Comparison of ENCODE assay signal across 19 mouse cellular contexts in the genomic region with DNA sequence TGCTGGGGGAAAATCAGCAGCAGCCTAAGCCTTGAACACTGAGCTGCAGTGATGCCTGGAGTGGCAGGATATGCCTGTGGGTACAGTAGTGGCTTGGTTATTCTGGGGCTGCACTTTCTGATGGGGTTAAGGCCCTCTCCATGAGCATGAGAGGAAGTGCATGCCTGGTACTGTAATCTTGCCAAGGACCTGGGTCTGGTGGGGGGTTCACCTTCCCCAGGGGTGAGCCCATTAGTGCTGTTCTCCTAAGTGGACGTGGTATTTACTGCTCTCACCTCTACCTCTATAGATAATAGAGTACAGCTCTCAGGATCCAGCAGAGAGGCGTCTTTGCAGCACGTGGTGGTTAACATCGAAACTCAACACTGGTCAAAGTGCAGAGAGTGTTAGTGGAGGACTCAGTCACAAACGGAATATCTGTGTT. TPM values are rescaled to one million over a fixed set of nuclear protein-coding genes. Genes with fewer than 3 reads are reported as not detected.
A peak's percentile ranks its signal among the peaks of the same experiment; 100 is the strongest.
DNase-seq lines count a peak whose midpoint lies in the region; ATAC-seq and TF ChIP-seq lines count a peak whose summit lies in the region.
"Had no signal": no experiment of that assay in that cellular context is flagged by ENCODE, and none has a peak within 500 bp of the region (broad histone marks: within the 10 kb centered on the region; RNA-seq: fewer than 3 reads in every experiment).

No protein-coding gene starts in this region.

- no peak for TF ChIP-seq EP300 in MEL (IDR thresholded peaks at IDR 0.05; ENCODE audit: low read depth in 1 of 2, low read length in 2 of 2)

- ATAC-seq in kidney, embryonic 15.5 days (replicated peaks; ENCODE audit: low FRiP score), result 0 out of 2 replicates have a peak, but pooled peaks have one; percentile 12
- peak; percentile 70 for ATAC-seq in intestine, postnatal 0 days
- ATAC-seq in neutrophil, adult 5-6 weeks (ENCODE audit: extremely low read depth, insufficient number of reproducible peaks, low FRiP score, poor library complexity, severe bottlenecking), result peak; percentile 13; the same call in 1 of the 2 replicates
- no peak for ATAC-seq in erythroid progenitor cell, adult 5-6 weeks (replicated peaks; ENCODE audit: low FRiP score, poor library complexity, severe bottlenecking)
- no peak for ATAC-seq in midbrain, embryonic 15.5 days (replicated peaks)

- no peaks in the 10 kb centered on the region; the same call in 1 of the 2 replicates for H3K79me2 ChIP-seq in MEL (ENCODE audit: control insufficient read depth, insufficient read depth, low read length, poor library complexity)

- H3K36me3 ChIP-seq in kidney, embryonic 15.5 days, result peaks cover 14% of the 10 kb centered on the region
- H3K36me3 ChIP-seq in MEL (ENCODE audit: control insufficient read depth in 1 of 2, insufficient read depth in 2 of 2, low read length in 2 of 2), result peaks cover 0 to 23% of the 10 kb centered on the region in 2 experiments; a peak in 3 of 4 replicates
- no peaks in the 10 kb centered on the region for H3K36me3 ChIP-seq in intestine, postnatal 0 days (ENCODE audit: control insufficient read depth, insufficient read depth)
- no peaks in the 10 kb centered on the region for H3K36me3 ChIP-seq in midbrain, embryonic 15.5 days (replicated peaks)
- H3K36me3 ChIP-seq: limb, embryonic 13.5 days had no signal

- no peak overlapping the region for H3K9ac ChIP-seq in kidney, embryonic 15.5 days
- peak overlapping the region; percentile 11; the same call in 1 of the 2 replicates for H3K9ac ChIP-seq in MEL (ENCODE audit: control insufficient read depth, low read depth, low read length, poor library complexity, severe bottlenecking)
- H3K9ac ChIP-seq in intestine, postnatal 0 days (ENCODE audit: low read depth, low read length), result no peak overlapping the region
- H3K9ac ChIP-seq in midbrain, embryonic 15.5 days, result no peak overlapping the region
- H3K9ac ChIP-seq: limb, embryonic 13.5 days had no signal

- H3K9me3 ChIP-seq in kidney, embryonic 15.5 days (replicated peaks), result no peaks in the 10 kb centered on the region
- no peaks in the 10 kb centered on the region for H3K9me3 ChIP-seq in MEL (replicated peaks; ENCODE audit: insufficient read depth, low read length)
- no peaks in the 10 kb centered on the region for H3K9me3 ChIP-seq in intestine, postnatal 0 days (ENCODE audit: control insufficient read depth)
- H3K9me3 ChIP-seq in midbrain, embryonic 15.5 days, result no peaks in the 10 kb centered on the region
- H3K9me3 ChIP-seq: embryonic facial prominence, embryonic 10.5 days; forebrain, embryonic 10.5 days; limb, embryonic 13.5 days had no signal

- peaks cover 24% of the 10 kb centered on the region for H3K4me1 ChIP-seq in kidney, embryonic 15.5 days
- H3K4me1 ChIP-seq in MEL (ENCODE audit: control insufficient read depth in 1 of 2, insufficient read depth in 2 of 2, low read length in 2 of 2), result peaks cover 9 to 19% of the 10 kb centered on the region in 2 experiments
- H3K4me1 ChIP-seq in intestine, postnatal 0 days (replicated peaks; ENCODE audit: control insufficient read depth, insufficient read depth, low read length), result peaks cover 13% of the 10 kb centered on the region
- H3K4me1 ChIP-seq in midbrain, embryonic 15.5 days, result no peaks in the 10 kb centered on the region
- H3K4me1 ChIP-seq: embryonic facial prominence, embryonic 10.5 days; forebrain, embryonic 10.5 days; limb, embryonic 13.5 days had no signal

- no peak for TF ChIP-seq RAD21 in MEL (IDR thresholded peaks at IDR 0.05; ENCODE audit: low read depth, low read length)

- H3K27ac ChIP-seq in kidney, embryonic 15.5 days, result peak overlapping the region; percentile 86
- H3K27ac ChIP-seq in MEL (ENCODE audit: control insufficient read depth, low read depth, low read length), result peak overlapping the region; percentile 5
- peak overlapping the region; percentile 92 for H3K27ac ChIP-seq in intestine, postnatal 0 days (ENCODE audit: low read depth, low read length)
- H3K27ac ChIP-seq in midbrain, embryonic 15.5 days, result no peak overlapping the region
- H3K27ac ChIP-seq: embryonic facial prominence, embryonic 10.5 days; forebrain, embryonic 10.5 days; limb, embryonic 13.5 days had no signal

- no peak for DNase-seq in kidney, adult 8-10 months
- peak; percentile 29 for DNase-seq in MEL (ENCODE audit: low read depth, low spot score)
- no peak for DNase-seq in thymus, postnatal 0 days (ENCODE audit: low spot score)
- DNase-seq: adrenal gland, postnatal 25 days; cerebellum, adult 11 months; gastrocnemius, postnatal 10 days; heart, postnatal 10 days; kidney, postnatal 25 days; right cerebral cortex, postnatal 14 days had no signal

- TF ChIP-seq CTCF in MEL (IDR thresholded peaks at IDR 0.05 in 2 of 3, conservative IDR thresholded peaks at IDR 0.05 in 1 of 3; ENCODE audit: control insufficient read depth in 1 of 3, insufficient read depth in 1 of 3, low read depth in 2 of 3, low read length in 3 of 3, poor library complexity in 1 of 3, severe bottlenecking in 1 of 3), result no peak
- no peak for TF ChIP-seq CTCF in intestine, postnatal 0 days (IDR thresholded peaks at IDR 0.05; ENCODE audit: low read depth)

- H3K4me3 ChIP-seq in kidney, embryonic 15.5 days (replicated peaks), result no peak overlapping the region
- H3K4me3 ChIP-seq in MEL (ENCODE audit: control insufficient read depth in 1 of 2, insufficient read depth in 1 of 2, low read depth in 2 of 2, low read length in 2 of 2), result peak overlapping the region in 1 of 2 experiments; percentile 51; a peak in 2 of 4 replicates
- H3K4me3 ChIP-seq in intestine, postnatal 0 days (ENCODE audit: low read depth, low read length), result no peak overlapping the region
- no peak overlapping the region for H3K4me3 ChIP-seq in midbrain, embryonic 15.5 days
- H3K4me3 ChIP-seq: embryonic facial prominence, embryonic 10.5 days; forebrain, embryonic 10.5 days; limb, embryonic 13.5 days had no signal

- no peak overlapping the region for H3K4me2 ChIP-seq in kidney, embryonic 15.5 days
- peak overlapping the region; percentile 42 for H3K4me2 ChIP-seq in intestine, postnatal 0 days (replicated peaks; ENCODE audit: low read depth)
- H3K4me2 ChIP-seq in midbrain, embryonic 15.5 days, result no peak overlapping the region
- H3K4me2 ChIP-seq: limb, embryonic 13.5 days; midbrain, embryonic 11.5 days had no signal

- no peaks in the 10 kb centered on the region for H3K27me3 ChIP-seq in kidney, embryonic 15.5 days
- no peaks in the 10 kb centered on the region for H3K27me3 ChIP-seq in MEL (ENCODE audit: control insufficient read depth in 1 of 2, insufficient read depth in 2 of 2, low read length in 2 of 2)
- H3K27me3 ChIP-seq in intestine, postnatal 0 days (replicated peaks; ENCODE audit: control insufficient read depth, insufficient read depth, low read length), result no peaks in the 10 kb centered on the region
- no peaks in the 10 kb centered on the region for H3K27me3 ChIP-seq in midbrain, embryonic 15.5 days (replicated peaks)
- H3K27me3 ChIP-seq: CH12.LX; limb, embryonic 13.5 days had no signal

- WGBS in kidney, embryonic 15.5 days, result 59% methylated on average over 5 of the region's 5 CpGs
- 43% methylated on average over 5 of the region's 5 CpGs for WGBS in intestine, postnatal 0 days
- WGBS in midbrain, embryonic 15.5 days, result 73% methylated on average over 5 of the region's 5 CpGs

- TF ChIP-seq POLR2A in MEL (IDR thresholded peaks at IDR 0.05; ENCODE audit: control insufficient read depth in 1 of 2, insufficient read depth in 1 of 2, low read depth in 1 of 2, low read length in 2 of 2, poor library complexity in 1 of 2), result no peak

TF ChIP-seq in MEL, 35 proteins besides CTCF, POLR2A, EP300 and RAD21:
- no peak for TF ChIP-seq MYB (IDR thresholded peaks at IDR 0.05; ENCODE audit: low read depth, low read length)
- TF ChIP-seq CHD2 (IDR thresholded peaks at IDR 0.05; ENCODE audit: low read length), result no peak
- TF ChIP-seq POLR2AphosphoS2 (IDR thresholded peaks at IDR 0.05; ENCODE audit: low read length), result no peak
- TF ChIP-seq SIN3A (IDR thresholded peaks at IDR 0.05; ENCODE audit: low read length), result no peak
- TF ChIP-seq E2F4 (IDR thresholded peaks at IDR 0.05; ENCODE audit: borderline replicate concordance, low read depth, low read length), result no peak
- no peak for TF ChIP-seq JUND (IDR thresholded peaks at IDR 0.05; ENCODE audit: low read depth, low read length)
- TF ChIP-seq KAT2A (conservative IDR thresholded peaks at IDR 0.05; ENCODE audit: low read depth, low read length), result no peak

RNA-seq across cellular contexts. Expression of a gene that starts 16.4 kb away (rescaled TPM):
- polyA plus RNA-seq in kidney, embryonic 15.5 days (2015; fragmentation: Nextera tagmentation; extraction: Ambion mirVana), result 76.7 and 83.2 TPM in 2 replicates
- total RNA-seq in MEL (2012; rRNA removed), result 40.5 and 43.3 TPM in 2 replicates
- 10 to 100 TPM in 1 of 2 experiments, not detected in 1; 86.6 TPM for polyA plus RNA-seq in MEL (2012; ENCODE audit: insufficient read depth in 1 of 2, insufficient read length in 2 of 2, low read depth in 1 of 2, low replicate concordance in 2 of 2, missing spikeins in 1 of 2)
- polyA plus RNA-seq in intestine, postnatal 0 days (2015; fragmentation: Nextera tagmentation; extraction: Ambion mirVana), result 51.9 and 53.8 TPM in 2 replicates
- total RNA-seq in neutrophil, adult 5-6 weeks (2017), result 43.1 and 51.3 TPM in 2 replicates
- polyA plus RNA-seq in thymus, postnatal 0 days (2015; fragmentation: Nextera tagmentation; extraction: Ambion mirVana), result 48.1 and 53.9 TPM in 2 replicates
- total RNA-seq in erythroid progenitor cell, adult 5-6 weeks (2015; ENCODE audit: low replicate concordance), result 35.0 and 46.9 TPM in 2 replicates
- 31.0 and 42.6 TPM in 2 replicates for total RNA-seq in erythroid progenitor cell, adult 5-6 weeks (2017; ENCODE audit: low replicate concordance)
- polyA plus RNA-seq in midbrain, embryonic 15.5 days (2015; fragmentation: Nextera tagmentation; extraction: Ambion mirVana), result 51.2 and 53.2 TPM in 2 replicates

RNA-seq across cellular contexts. Expression of a gene that starts 16.4 kb away (rescaled TPM):
- polyA plus RNA-seq in kidney, embryonic 15.5 days (2015; fragmentation: Nextera tagmentation; extraction: Ambion mirVana), result 4.5 and 5.5 TPM in 2 replicates
- total RNA-seq in MEL (2012; rRNA removed), result 23.8 and 34.3 TPM in 2 replicates
- polyA plus RNA-seq in MEL (2012; ENCODE audit: insufficient read depth in 1 of 2, insufficient read length in 2 of 2, low read depth in 1 of 2, low replicate concordance in 2 of 2, missing spikeins in 1 of 2), result 10 to 100 TPM in 1 of 2 experiments, not detected in 1; 47.4 TPM
- polyA plus RNA-seq in intestine, postnatal 0 days (2015; fragmentation: Nextera tagmentation; extraction: Ambion mirVana), result 20.7 and 22.3 TPM in 2 replicates
- 3.6 and 7.2 TPM in 2 replicates for total RNA-seq in neutrophil, adult 5-6 weeks (2017)
- 20.7 and 22.1 TPM in 2 replicates for polyA plus RNA-seq in thymus, postnatal 0 days (2015; fragmentation: Nextera tagmentation; extraction: Ambion mirVana)
- total RNA-seq in erythroid progenitor cell, adult 5-6 weeks (2015; ENCODE audit: low replicate concordance), result 18.0 and 27.7 TPM in 2 replicates
- 7.6 and 17.1 TPM in 2 replicates for total RNA-seq in erythroid progenitor cell, adult 5-6 weeks (2017; ENCODE audit: low replicate concordance)
- polyA plus RNA-seq in midbrain, embryonic 15.5 days (2015; fragmentation: Nextera tagmentation; extraction: Ambion mirVana), result 1.7 and 2.0 TPM in 2 replicates

Comparison
In these comparisons a context has a peak if more than half of its experiments do, and no peak if none do; other contexts are left out.
1. ATAC-seq: peak in kidney, embryonic 15.5 days (single experiment), intestine, postnatal 0 days (single experiment) and neutrophil, adult 5-6 weeks (single experiment); none in erythroid progenitor cell, adult 5-6 weeks (single experiment) and midbrain, embryonic 15.5 days (single experiment).